ENCODE assay signal across 17 mouse cellular contexts in genomic region chr2:173168411-173168851, GRCm38 (mm10). TPM values are rescaled to one million over a fixed set of nuclear protein-coding genes. Genes with fewer than 3 reads are reported as not detected.
DNase-seq lines count a peak whose midpoint lies in the region; ATAC-seq lines count a peak whose summit lies in the region.
"Had no signal": no experiment of that assay in that cellular context is flagged by ENCODE, and none has a peak within 500 bp of the region (broad histone marks: within the 10 kb centered on the region; RNA-seq: fewer than 3 reads in every experiment).

No protein-coding gene starts in this region.

- peaks cover 24% of the 10 kb centered on the region for H3K4me1 ChIP-seq in forebrain, embryonic 13.5 days

- peak; percentile 60 for DNase-seq in gastrocnemius, postnatal 14 days
- no peak for DNase-seq in gastrocnemius, postnatal 10 days
- DNase-seq in layer of hippocampus, postnatal 14 days (ENCODE audit: low spot score in 2 of 2): peak; percentile 33 to 66
- no peak for DNase-seq in layer of hippocampus, adult 9-10 months (ENCODE audit: low spot score)
- peak; percentile 56 to 74 for DNase-seq in heart, adult 9 months (ENCODE audit: low spot score in 2 of 2)
- peak; percentile 54 for DNase-seq in kidney, postnatal 10 days
- DNase-seq in cerebellum, adult 11-12 months: no peak
- DNase-seq: cerebellum, postnatal 14 days had no signal

- no peaks in the 10 kb centered on the region for H3K9me3 ChIP-seq in forebrain, embryonic 13.5 days (replicated peaks)
- H3K9me3 ChIP-seq: embryonic facial prominence, embryonic 15.5 days; limb, embryonic 15.5 days; lung, embryonic 15.5 days had no signal

- H3K27ac ChIP-seq in forebrain, embryonic 13.5 days: no peak overlapping the region
- H3K27ac ChIP-seq: embryonic facial prominence, embryonic 15.5 days; limb, embryonic 15.5 days; lung, embryonic 15.5 days had no signal

- ATAC-seq in forebrain, embryonic 13.5 days: no peak

- peaks cover 11% of the 10 kb centered on the region for H3K27me3 ChIP-seq in forebrain, embryonic 13.5 days

- no peak overlapping the region for H3K9ac ChIP-seq in forebrain, embryonic 13.5 days
- H3K9ac ChIP-seq: embryonic facial prominence, embryonic 15.5 days; limb, embryonic 15.5 days; lung, embryonic 15.5 days had no signal

- no peak overlapping the region for H3K4me2 ChIP-seq in forebrain, embryonic 13.5 days
- H3K4me2 ChIP-seq: embryonic facial prominence, embryonic 15.5 days; limb, embryonic 15.5 days; lung, embryonic 15.5 days had no signal

- H3K36me3 ChIP-seq in forebrain, embryonic 13.5 days (ENCODE audit: poor library complexity, severe bottlenecking): no peaks in the 10 kb centered on the region
- H3K36me3 ChIP-seq: embryonic facial prominence, embryonic 15.5 days; limb, embryonic 15.5 days; lung, embryonic 15.5 days had no signal

- intact Hi-C loops in gastrocnemius, postnatal 14 days (cut with DNase I; ENCODE audit: low total_unique reads): no loop called here

- no peak overlapping the region for H3K4me3 ChIP-seq in forebrain, embryonic 13.5 days
- H3K4me3 ChIP-seq: embryonic facial prominence, embryonic 15.5 days; limb, embryonic 15.5 days; lung, embryonic 15.5 days; megakaryocyte, embryonic 14.5 days had no signal

- 69% methylated on average over 5 of the region's 5 CpGs for WGBS in forebrain, embryonic 13.5 days

RNA-seq across cellular contexts. Expression of gene Pck1, which starts 15.6 kb away (rescaled TPM):
- 1 to 10 TPM in 1 of 2 experiments, under 1 TPM in 1; 0.82 to 3.2 TPM for total RNA-seq in gastrocnemius, postnatal 14 days (2021)
- 10 to 100 TPM in 1 of 2 experiments, 1 to 10 TPM in 1; 9.1 to 17.4 TPM for total RNA-seq in gastrocnemius, postnatal 10 days (2021)
- total RNA-seq in layer of hippocampus, postnatal 14 days (2021): not detected
- not detected in 2 replicates for polyA plus RNA-seq in forebrain, embryonic 13.5 days (2015; fragmentation: Nextera tagmentation; extraction: Ambion mirVana)
- total RNA-seq: MEL had no signal
- polyA plus RNA-seq: C2C12; embryonic facial prominence, embryonic 15.5 days had no signal

RNA-seq across cellular contexts. Expression of gene Ctcfl, which starts 49.1 kb away (rescaled TPM):
- not detected for total RNA-seq in gastrocnemius, postnatal 14 days (2021)
- total RNA-seq in gastrocnemius, postnatal 10 days (2021): not detected
- not detected for total RNA-seq in layer of hippocampus, postnatal 14 days (2021)
- polyA plus RNA-seq in forebrain, embryonic 13.5 days (2015; fragmentation: Nextera tagmentation; extraction: Ambion mirVana): 0.05 and 0.14 TPM in 2 replicates
- total RNA-seq: MEL had no signal
- polyA plus RNA-seq: C2C12; frontal cortex, adult 2 months; large intestine, adult 2 months had no signal

RNA-seq across cellular contexts. Expression of gene Zbp1, which starts 50.3 kb away (rescaled TPM):
- total RNA-seq in gastrocnemius, postnatal 14 days (2021): not detected
- total RNA-seq in gastrocnemius, postnatal 10 days (2021): under 1 TPM in 1 of 2 experiments, not detected in 1; 0.09 TPM
- total RNA-seq in layer of hippocampus, postnatal 14 days (2021): not detected
- not detected in 2 replicates for polyA plus RNA-seq in forebrain, embryonic 13.5 days (2015; fragmentation: Nextera tagmentation; extraction: Ambion mirVana)
- total RNA-seq: MEL had no signal

Comparison
In these comparisons a context has a peak if more than half of its experiments do, and no peak if none do; other contexts are left out.
1. DNase-seq: peak in gastrocnemius, postnatal 14 days (single experiment), layer of hippocampus, postnatal 14 days (2 of 2), heart, adult 9 months (2 of 2) and kidney, postnatal 10 days (single experiment); none in gastrocnemius, postnatal 10 days (single experiment), layer of hippocampus, adult 9-10 months (single experiment) and cerebellum, adult 11-12 months (single experiment).